Mouse (Mus musculus) gastrocnemius, postnatal 10 days (tissue): Measurements from ENCODE around the gene Il21. TPM values are rescaled to one million over a fixed set of nuclear protein-coding genes. Genes with fewer than 3 reads are reported as not detected.

Source experiments
- DNase-seq: peaks from one replicate; pipeline ENCODE4 v3.0.0; 2021; ENCODE audit warnings: mixed read lengths
- microRNA-seq, 2 experiments: library from miRNA; unstranded; fragments of <30 nt; microRNA quantifications; one replicate each; pipeline ENCODE4 v1.2.0; 2021
- total RNA-seq, 2 experiments: library from RNA; stranded (reverse); gene quantifications; 2 replicates each; pipeline ENCODE4 v1.2.3; 2021

Il21 gene
- total RNA-seq, 2 experiments from 2014 or later: not detected

DNA sequence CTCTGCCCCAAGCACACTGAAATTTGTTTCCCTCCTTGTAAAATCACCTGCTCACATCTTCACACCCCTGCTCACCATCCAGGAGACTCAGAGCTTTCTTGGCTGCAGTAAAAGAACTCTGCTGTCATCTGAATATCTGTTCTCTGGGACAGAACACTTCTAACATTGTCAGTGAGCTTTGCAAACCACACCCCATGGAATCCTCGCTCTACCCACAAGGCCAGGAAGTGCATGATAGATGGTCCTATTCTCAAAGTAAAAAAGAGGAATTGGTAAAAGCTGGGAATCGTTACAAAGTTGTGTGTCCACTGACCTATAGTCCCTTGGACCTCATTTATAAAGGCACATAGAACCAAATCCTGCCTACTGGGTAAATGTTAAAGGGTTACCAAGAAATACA lies 40.5 kb downstream of the Il21 start:
- no peak for DNase-seq

DNA sequence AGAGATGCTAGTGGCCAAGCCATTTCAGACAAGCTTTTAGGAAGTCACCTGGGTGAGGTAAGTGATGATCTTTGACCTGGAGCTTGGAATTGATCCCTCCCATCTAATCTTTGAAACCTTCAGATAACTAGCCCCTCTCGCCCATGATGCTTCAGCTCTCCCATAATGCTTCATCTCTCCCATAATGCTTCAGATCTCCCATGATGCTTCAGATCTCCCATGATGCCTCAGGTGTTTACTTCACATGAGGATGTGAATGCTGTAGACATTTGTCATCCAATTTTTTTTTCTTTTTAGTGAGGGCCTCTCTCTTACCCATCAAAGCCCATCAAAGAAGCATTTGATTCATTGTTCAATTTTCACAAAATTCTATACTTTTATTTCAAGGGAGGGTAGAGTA lies 46.9 kb downstream of the Il21 start:
- DNase-seq: no peak

DNA sequence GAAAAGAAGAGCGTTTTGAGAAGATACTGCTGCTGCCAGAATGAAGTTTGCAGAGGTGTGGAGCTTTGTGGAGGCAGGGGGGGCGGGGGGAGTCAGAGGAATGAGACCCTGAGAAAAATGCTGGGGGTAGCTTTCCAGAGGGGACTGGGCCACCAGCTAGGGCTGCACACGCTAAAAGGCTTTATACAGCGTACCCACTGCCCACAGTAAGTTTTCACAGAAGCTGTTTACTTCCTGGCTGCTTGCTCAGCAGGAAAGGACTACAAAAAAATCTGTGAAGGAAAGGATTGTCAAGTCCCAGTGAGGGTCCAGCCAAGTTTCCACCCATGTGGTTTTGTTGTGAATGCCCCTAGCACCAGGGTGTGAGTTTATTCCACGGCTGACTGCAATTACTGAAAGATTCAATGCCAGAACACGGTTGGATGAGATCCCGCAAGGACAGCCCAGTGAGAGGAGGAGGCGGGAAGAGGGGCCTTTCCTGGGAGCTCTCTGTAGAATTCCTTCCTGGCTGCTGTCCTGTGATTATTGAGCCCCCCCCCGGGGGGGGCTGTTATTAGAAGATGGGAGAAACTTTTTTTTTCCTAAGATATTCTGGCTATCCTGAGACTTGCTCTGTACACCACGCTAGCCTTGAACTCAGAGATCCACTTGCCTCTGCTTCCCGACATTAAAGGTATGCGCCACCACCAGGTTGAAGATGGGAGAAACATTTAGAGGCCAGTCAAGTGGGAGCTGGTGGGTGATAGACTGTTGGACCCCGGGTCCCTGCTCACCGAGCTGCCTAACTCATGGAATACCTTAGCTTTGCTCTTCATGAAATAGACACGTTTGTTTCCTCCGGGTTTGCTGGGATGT lies 49.8 kb downstream of the Il21 start:
- no peak for DNase-seq

DNA sequence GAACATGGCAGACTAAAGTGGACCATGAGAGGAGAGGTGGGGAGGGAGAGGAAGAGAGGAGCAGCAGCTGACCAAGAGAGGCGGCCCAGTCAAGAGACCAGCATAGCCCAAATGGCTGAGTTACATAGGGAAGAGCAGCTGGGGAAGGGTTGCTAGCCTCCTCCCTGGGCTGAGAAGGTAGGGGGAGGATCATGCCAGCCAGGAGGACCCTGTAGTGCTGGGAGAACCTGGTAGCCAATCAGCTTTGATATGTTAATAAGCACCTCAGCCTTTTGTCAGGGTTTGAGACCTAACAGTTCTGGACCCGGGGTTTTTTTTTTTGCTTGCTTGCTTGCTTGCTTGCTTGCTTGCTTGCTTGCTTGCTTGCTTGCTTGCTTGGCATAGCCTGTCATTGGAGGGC lies 51.4 kb downstream of the Il21 start:
- DNase-seq: no peak

DNA sequence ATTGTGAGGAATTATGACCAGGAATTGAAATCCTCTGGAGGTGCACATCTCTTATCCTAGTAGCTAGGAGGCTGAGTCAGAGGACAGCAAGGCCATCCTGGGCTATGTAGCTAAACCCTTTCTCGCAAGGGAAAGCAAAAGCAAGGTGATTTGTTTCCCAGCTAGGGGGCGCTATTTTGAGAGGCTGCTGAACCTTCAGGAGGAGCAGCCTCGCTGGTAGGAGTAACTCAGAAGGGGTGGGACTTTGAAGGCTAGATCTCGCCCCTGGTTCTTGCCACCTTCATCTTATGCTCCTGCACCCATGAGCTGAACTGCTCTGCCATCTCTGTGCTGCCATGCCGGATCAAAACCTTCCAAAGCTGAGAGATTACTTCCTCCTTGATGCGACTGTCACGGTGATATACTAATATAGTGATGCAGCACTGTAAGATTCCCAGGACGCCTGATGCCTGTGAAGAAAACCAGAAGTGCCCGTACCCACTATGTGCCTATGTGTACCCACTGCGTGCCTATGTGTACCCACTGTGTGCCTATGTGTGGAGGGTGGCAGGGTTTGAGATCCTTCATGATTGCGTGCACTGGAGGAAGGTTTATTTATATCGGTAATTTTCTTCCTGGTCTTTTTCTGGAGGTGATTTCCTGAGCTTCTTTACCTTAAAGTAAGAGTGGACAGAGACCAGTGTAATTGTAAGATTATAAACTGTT lies 52.2 kb downstream of the Il21 start:
- no peak for DNase-seq

DNA sequence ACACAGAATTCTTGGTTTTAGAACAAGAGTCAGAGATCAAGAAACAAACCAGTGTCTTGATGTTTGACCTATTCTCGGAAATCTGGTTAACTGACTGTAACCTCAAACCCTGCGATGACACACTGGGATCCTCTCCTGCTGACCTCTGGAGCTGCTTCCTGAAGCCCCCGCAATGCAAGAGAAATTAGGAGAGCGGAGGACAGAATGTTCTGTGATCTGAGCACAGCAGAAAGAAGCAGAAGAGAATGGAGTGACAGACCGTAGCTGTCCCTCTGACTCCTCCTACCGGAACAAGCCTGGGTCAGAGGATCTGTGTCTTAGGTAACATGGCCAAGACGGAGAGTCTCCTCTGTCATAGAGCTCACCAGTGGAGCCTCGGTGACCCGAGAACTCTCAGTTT lies 53.0 kb downstream of the Il21 start:
- no peak for DNase-seq

DNA sequence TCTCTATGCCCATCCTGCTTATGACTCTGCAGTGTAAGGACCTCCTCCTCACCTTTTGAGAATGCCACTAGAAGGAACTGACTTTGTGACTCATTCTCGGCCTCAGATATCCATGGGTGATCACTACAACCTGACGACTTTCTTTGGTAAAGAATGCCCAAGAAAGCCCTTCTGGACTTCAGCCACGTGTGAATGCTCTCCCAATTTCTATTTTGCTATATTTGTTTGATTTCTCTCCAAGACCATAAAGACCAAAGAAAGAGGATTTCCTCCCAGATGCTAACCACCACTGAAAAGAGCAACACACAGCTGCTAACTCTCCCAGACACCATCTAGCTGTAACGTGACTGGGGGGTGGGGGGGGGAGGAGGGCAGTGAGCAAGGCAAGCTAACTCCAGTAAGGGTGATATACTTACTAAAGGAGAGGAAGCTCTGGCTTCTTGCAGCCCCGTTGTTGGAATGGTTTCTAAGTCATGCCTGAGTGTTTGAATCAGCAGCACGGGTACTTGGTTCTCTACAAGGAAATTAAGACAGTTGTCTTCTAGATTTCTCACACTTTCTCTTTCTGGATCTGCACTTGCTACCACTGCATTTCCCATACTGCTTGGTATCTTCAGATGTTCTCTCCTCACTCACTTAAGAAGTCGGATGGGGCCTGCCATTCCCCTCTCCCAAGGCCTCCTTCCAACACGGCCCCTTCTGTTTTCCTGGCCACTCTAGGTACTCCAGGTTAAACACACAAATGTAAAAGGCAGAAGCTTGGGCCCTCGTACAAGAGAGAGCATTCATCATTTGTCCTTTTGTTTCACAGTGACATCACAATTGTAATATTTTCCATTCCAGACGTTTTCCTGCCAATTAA lies 57.5 kb downstream of the Il21 start:
- no peak for DNase-seq

DNA sequence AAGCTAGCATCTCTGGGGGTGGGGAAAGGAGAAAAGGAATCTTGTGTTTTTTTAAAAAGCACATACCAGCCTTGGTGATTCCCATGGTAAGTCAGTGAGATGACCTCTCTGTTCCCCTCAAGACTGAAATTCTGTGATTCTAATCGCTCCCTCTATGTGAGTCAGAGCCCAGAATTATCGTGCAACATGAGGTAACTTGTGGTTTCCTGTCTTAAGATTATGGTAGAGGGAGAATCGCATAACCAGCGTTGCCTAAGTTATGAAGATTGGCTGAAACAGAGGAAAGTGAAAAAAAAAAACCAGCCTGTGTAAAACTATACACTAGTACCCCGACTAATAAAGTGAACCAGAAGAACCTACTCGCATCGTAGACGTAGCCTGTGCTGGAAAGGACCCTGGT lies 59.2 kb downstream of the Il21 start:
- no peak for DNase-seq

Small RNA genes within 50 kb of the gene (microRNA-seq; reads per million reads assigned to microRNA genes)
- 0 reads per million in 2 experiments for gene Gm24169

Other genes starting within 250 kb of the Il21 start
- gene Adad1, start 169.1 kb downstream of the Il21 start, total RNA-seq: not detected
- gene Il2, start 106.7 kb downstream of the Il21 start, total RNA-seq: not detected
- 1 to 10 TPM; 1.1 to 1.6 TPM for gene Bbs12, start 79.9 kb upstream of the Il21 start, total RNA-seq
- 1 to 10 TPM in 1 of 2 experiments, under 1 TPM in 1; 0.63 to 1.5 TPM for gene Cetn4, start 80.1 kb upstream of the Il21 start, total RNA-seq
- gene Fgf2, start 115.7 kb upstream of the Il21 start, total RNA-seq: 10 to 100 TPM; 15.9 to 17.5 TPM
- 10 to 100 TPM; 14.5 to 14.8 TPM for gene Spata5, start 187.3 kb upstream of the Il21 start, total RNA-seq
- 10 to 100 TPM; 24.8 to 25.5 TPM for gene Nudt6, start 187.6 kb upstream of the Il21 start, total RNA-seq